Mouse (Mus musculus): ENCODE measurements around the gene Rap1gap. TPM values are rescaled to one million over a fixed set of nuclear protein-coding genes. Genes with fewer than 3 reads are reported as not detected.

Rap1gap gene
- polyA plus RNA-seq, 1 experiment from 2014 or later, result 12.5 TPM

DNA sequence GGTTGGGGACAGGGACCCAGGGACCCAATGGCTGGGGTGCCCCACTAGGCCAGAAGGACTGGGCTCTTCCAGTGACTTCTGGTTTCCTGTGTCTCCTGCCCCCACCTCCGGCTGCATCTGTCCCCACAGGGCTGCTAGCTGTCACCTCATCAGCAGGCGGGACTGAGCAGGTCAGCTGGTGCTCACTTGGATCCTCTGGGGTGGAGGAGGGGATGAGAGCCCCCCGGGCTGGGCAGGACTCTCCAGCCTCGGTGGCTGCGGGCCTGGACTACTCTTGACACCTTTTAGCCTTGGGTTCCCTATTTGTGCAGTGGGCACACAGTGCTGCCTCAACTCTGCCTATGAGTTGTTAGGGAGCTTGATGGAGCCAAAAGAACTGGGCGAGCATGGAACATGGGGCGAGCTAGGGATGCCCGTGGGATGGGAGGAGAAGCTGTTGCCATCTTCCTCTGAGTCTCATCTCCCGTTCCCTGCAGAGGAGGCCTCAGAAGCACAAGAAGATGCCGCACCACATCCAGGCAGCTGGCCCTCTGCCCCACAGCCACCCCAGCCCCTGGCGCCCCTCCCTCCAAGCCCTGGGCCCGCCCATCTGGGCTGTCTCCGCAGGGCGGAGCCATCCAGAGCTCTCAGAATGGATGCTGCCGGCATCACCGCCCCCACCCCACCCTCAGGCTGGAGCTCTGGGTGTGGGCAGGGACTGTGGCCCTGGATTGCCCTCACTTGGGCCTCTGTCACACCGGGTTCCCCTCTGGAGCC lies 64.1 kb downstream of the Rap1gap start:
- ATAC-seq (replicated peaks; ENCODE audit: low FRiP score), result peak; percentile 14; the same call in 1 of the 2 replicates
- peak overlapping the region; percentile 37 for H3K4me3 ChIP-seq (replicated peaks)
- peaks cover 36% of the 10 kb centered on the region for H3K4me1 ChIP-seq
- H3K36me3 ChIP-seq, result no peaks in the 10 kb centered on the region
- peak overlapping the region; percentile 63 for H3K4me2 ChIP-seq
- no peaks in the 10 kb centered on the region for H3K9me3 ChIP-seq (replicated peaks)
- peak overlapping the region; percentile 26; the same call in 1 of the 2 replicates for H3K9ac ChIP-seq
- no peak overlapping the region for H3K27ac ChIP-seq
- H3K27me3 ChIP-seq, result peaks cover 53% of the 10 kb centered on the region
- WGBS, result 7% methylated on average over 17 of the region's 17 CpGs

DNA sequence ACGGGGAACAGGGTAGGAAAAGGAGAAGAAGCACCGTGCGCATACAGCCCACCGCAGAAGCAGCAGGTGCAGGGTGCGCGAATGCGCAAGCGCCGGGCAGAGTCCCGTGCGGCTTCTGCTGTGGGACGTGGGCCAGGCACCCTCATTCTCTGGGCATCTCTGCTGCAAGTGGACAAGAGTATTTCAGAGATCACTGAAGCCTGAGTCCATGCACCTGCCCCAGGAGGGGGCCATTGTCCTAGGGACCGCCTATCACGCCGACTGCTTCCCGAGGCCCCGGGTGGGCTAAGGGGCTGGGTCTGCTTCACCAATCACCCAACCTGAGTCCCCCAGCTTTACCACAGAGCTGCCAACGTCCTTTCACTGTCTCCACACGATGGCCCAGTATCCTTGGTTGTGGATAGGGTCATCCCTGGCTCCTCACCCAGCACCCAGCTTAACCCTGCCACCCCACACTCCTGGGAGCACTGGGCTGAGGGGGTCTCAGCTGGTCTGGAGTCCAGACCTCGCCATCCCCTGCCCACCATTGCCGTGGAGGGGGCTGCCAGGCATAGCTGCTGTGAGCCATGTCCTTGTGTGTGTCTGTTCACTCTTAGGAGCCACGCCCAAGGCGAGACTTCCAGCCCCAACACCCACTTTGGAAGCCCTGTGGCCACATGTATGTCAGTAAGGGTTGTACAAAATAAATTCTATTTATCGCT lies 64.8 kb downstream of the Rap1gap start:
- H3K9me3 ChIP-seq (replicated peaks), result no peaks in the 10 kb centered on the region
- peak overlapping the region; percentile 63 for H3K4me2 ChIP-seq
- H3K9ac ChIP-seq, result peak overlapping the region; percentile 26; the same call in 1 of the 2 replicates
- 0 out of 2 replicates have a peak, but pooled peaks have one; percentile 7 for ATAC-seq (replicated peaks; ENCODE audit: low FRiP score)
- H3K4me1 ChIP-seq, result peaks cover 29% of the 10 kb centered on the region
- H3K4me3 ChIP-seq (replicated peaks), result peak overlapping the region; percentile 37
- 19% methylated on average over 24 of the region's 24 CpGs for WGBS
- H3K27me3 ChIP-seq, result peaks cover 46% of the 10 kb centered on the region
- no peak overlapping the region for H3K27ac ChIP-seq
- no peaks in the 10 kb centered on the region for H3K36me3 ChIP-seq

DNA sequence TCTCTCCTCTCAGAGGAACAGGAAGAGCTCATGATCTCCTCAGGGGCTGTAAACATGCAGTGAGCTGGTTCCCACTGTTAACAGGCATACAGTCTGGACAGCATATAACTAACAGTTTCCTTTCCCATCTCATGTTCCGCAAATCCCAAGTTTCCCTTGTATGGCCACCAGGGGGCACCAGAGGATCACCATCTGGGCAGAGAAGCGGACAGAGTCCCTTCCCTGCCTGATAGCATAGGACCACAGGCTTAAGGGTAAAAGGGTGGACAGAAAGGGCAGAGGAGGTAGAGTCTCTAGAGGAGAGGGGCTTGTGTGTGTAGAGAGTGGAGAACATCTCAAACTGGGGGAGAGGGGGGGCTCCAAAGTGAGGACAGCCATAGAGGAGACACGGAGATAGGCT lies 65.6 kb downstream of the Rap1gap start:
- no peak overlapping the region for H3K27ac ChIP-seq
- H3K4me3 ChIP-seq (replicated peaks), result no peak overlapping the region
- H3K4me1 ChIP-seq, result peaks cover 24% of the 10 kb centered on the region
- H3K27me3 ChIP-seq, result peaks cover 39% of the 10 kb centered on the region
- H3K4me2 ChIP-seq, result no peak overlapping the region
- no peak overlapping the region for H3K9ac ChIP-seq
- no peaks in the 10 kb centered on the region for H3K36me3 ChIP-seq
- WGBS, result 25% methylated on average over 3 of the region's 3 CpGs
- no peaks in the 10 kb centered on the region for H3K9me3 ChIP-seq (replicated peaks)
- ATAC-seq (replicated peaks; ENCODE audit: low FRiP score), result peak; percentile 30

DNA sequence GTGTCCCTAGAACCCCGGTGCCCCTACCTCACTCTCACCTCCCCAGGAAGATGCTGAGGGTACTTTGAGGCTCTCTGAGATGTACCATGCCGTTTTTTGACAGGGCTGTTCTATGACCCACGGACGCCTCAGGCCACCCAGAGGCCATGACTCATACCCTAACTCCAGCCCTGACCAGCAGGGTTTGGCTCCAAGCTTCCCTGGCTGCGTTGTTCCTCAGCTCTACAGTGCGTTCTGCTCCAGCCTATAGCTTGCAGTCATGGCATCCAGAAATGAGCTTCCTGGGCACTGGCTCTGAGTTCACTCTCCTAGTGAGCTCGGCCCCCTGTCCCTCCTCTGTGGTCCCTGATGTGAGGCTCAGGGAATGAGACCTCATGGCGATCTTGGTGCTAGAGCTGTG lies 66.2 kb downstream of the Rap1gap start:
- ATAC-seq (replicated peaks; ENCODE audit: low FRiP score), result no peak

DNA sequence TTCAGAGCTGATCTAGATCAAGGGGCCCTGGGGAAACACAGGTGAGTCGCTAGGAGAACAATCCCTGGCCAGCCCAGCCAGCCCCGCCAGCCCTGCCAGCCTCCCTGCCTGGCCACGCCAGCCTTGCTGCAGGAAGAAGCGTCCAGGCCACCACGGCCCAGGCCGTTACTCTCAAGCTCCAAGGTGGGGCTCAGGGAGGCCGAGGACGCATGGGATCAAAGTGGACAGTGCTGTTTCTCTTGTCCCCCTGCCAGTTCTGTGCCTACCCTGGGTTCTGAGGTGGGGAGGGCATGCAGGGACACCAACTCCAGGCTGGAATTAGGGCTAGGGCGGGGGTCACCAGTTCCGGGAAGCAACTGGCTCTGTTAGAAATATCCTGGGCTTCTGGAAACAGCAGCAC lies 67.4 kb downstream of the Rap1gap start:
- H3K27me3 ChIP-seq, result peaks cover 39% of the 10 kb centered on the region
- ATAC-seq (replicated peaks; ENCODE audit: low FRiP score), result no peak
- H3K27ac ChIP-seq, result no peak overlapping the region
- no peaks in the 10 kb centered on the region for H3K36me3 ChIP-seq
- no peak overlapping the region for H3K4me3 ChIP-seq (replicated peaks)
- WGBS, result 64% methylated on average over 10 of the region's 10 CpGs
- H3K4me1 ChIP-seq, result peaks cover 36% of the 10 kb centered on the region
- no peak overlapping the region for H3K4me2 ChIP-seq
- no peaks in the 10 kb centered on the region for H3K9me3 ChIP-seq (replicated peaks)
- H3K9ac ChIP-seq, result no peak overlapping the region

More for the DNA sequence above, 66.2 kb downstream of the Rap1gap start:
- Histone ChIP-seq H3K9me3 (replicated peaks) (no peaks in the 10 kb centered on the region), H3K36me3 (no peaks in the 10 kb centered on the region), H3K4me1 (peaks cover 24% of the 10 kb centered on the region), H3K27me3 (peaks cover 39% of the 10 kb centered on the region), H3K9ac (no peak overlapping the region), H3K27ac (no peak overlapping the region), H3K4me3 (replicated peaks) (no peak overlapping the region), H3K4me2 (no peak overlapping the region)
- WGBS, result 80% methylated on average over 8 of the region's 8 CpGs

DNA sequence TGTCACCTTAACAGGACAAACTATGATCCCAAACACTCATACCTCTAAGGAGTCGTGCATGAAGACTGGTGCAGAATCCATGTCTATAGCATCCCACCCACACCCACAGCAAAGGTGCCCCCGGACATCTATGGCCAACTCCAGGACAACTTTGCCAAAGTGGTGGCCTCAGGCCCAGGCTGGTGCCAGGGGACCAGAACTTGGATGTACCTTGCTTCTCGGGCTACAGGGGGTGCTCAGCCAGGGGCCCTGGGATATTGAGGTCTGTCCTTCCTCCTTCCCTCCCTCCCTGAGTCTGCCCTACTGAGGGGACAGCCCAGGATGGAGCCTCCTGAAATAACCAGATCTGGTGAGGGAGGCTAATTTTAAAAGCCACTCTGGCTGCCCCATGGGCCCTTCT lies 67.8 kb downstream of the Rap1gap start:
- WGBS, result 70% methylated on average over 3 of the region's 3 CpGs
- no peaks in the 10 kb centered on the region for H3K9me3 ChIP-seq (replicated peaks)
- no peak overlapping the region for H3K4me3 ChIP-seq (replicated peaks)
- H3K4me1 ChIP-seq, result peaks cover 36% of the 10 kb centered on the region
- H3K36me3 ChIP-seq, result no peaks in the 10 kb centered on the region
- H3K27ac ChIP-seq, result no peak overlapping the region
- no peak overlapping the region for H3K9ac ChIP-seq
- no peak for ATAC-seq (replicated peaks; ENCODE audit: low FRiP score)
- peaks cover 39% of the 10 kb centered on the region for H3K27me3 ChIP-seq
- H3K4me2 ChIP-seq, result no peak overlapping the region

DNA sequence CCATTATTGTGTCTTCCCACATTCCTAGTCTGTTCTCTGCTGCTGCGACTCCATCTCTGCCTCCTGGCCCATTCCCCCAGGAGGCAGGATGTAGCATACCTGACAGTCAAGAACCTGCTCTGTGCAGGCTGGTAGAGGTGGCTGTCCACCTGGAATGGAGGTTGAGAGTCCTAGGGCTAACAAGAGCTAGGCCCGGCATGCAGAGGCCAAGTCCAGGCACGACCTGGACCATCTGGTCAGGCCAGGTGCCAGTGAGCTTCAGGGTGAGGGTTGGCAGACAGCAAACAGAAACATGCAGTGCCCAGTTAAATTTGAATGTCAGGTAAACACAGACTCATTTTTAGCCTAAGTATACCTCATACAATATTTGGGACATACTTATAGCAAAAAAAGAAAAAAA lies 68.4 kb downstream of the Rap1gap start:
- Histone ChIP-seq H3K27me3 (peaks cover 34% of the 10 kb centered on the region), H3K36me3 (no peaks in the 10 kb centered on the region), H3K9me3 (replicated peaks) (no peaks in the 10 kb centered on the region), H3K4me3 (replicated peaks) (no peak overlapping the region), H3K27ac (no peak overlapping the region), H3K9ac (no peak overlapping the region), H3K4me1 (peaks cover 32% of the 10 kb centered on the region), H3K4me2 (no peak overlapping the region)
- WGBS, result 93% methylated on average over 3 of the region's 3 CpGs
- no peak for ATAC-seq (replicated peaks; ENCODE audit: low FRiP score)

DNA sequence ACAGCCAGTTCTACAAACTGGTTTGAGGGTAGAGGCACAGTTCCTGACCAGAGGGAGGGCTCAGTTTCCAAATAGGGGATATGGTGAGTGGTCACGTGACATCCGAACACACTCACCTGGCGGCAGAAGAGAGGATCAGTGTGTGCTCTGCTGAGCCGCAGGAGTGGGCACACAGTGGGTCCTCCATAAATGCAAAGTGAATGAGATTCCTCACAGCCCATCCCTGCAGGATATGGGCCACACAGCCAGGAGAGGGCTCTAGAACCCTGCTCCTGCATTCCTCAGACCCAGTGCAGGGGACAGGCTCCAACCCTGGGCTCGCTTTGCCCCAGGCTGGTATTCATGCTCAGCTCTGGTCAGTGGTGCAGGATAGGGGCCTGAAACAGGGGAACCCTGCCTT lies 68.9 kb downstream of the Rap1gap start:
- Histone ChIP-seq H3K9me3 (replicated peaks) (no peaks in the 10 kb centered on the region), H3K4me3 (replicated peaks) (no peak overlapping the region), H3K4me1 (peaks cover 27% of the 10 kb centered on the region), H3K4me2 (no peak overlapping the region), H3K27me3 (peaks cover 29% of the 10 kb centered on the region), H3K9ac (no peak overlapping the region), H3K36me3 (no peaks in the 10 kb centered on the region), H3K27ac (no peak overlapping the region)
- 71% methylated on average over 5 of the region's 5 CpGs for WGBS
- ATAC-seq (replicated peaks; ENCODE audit: low FRiP score), result no peak

DNA sequence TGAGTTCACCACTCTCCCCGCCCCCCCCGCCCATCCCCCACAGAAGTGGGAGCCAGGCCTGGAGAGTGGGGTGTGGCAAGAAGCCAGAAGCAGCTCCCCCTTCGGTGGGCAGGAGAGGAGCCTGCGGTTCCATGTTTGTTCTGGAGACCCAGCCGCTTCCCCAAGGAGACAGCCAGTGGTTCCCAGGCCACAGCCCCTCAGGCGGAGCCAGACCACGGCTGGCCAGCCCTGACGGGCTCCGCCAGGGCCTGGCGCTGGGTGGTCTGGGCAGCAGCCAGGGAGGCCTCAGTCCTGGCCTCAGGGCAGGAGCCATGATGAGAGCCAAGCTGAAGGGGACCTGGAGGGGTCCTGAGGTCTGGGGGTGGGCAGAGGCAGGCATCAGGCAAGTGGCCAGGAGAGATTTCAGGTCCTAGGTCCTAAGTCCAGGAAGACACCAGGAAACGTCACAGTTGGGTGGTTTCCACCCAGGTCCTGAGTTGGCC lies 71.7 kb downstream of the Rap1gap start:
- no peak overlapping the region; the same call in 1 of the 2 replicates for H3K27ac ChIP-seq
- peaks cover 16% of the 10 kb centered on the region for H3K4me1 ChIP-seq
- ATAC-seq (replicated peaks; ENCODE audit: low FRiP score), result peak; percentile 26; the same call in 1 of the 2 replicates
- H3K36me3 ChIP-seq, result no peaks in the 10 kb centered on the region
- 0 out of 2 replicates have a peak overlapping the region, but pooled peaks have one; percentile 7 for H3K4me2 ChIP-seq
- H3K9me3 ChIP-seq (replicated peaks), result no peaks in the 10 kb centered on the region
- H3K4me3 ChIP-seq (replicated peaks), result no peak overlapping the region
- peaks cover 7% of the 10 kb centered on the region; the same call in 1 of the 2 replicates for H3K27me3 ChIP-seq
- WGBS, result 42% methylated on average over 11 of the region's 11 CpGs
- no peak overlapping the region for H3K9ac ChIP-seq

DNA sequence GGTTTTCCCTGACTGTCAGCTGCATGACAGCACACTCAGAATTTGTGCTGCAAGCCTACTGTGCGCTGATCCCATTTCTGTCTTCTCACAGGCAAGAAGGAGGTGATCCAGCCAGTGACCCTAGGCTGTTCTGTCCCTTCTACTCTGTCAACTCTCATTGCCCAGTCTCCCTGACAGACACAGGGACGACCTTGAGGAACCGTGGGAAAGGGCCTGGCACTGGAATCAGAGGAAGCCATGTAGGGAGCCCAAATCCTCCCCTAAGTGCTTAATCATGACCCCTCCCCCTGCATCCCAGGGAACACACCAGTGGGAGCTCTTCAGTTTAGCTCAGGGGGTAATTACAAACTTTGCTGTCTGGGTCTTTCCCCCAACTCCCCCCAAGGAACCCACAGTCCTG lies 73.2 kb downstream of the Rap1gap start:
- Histone ChIP-seq H3K27me3 (0 out of 2 replicates have a peak, but pooled peaks cover 2% of the 10 kb centered on the region), H3K9me3 (replicated peaks) (no peaks in the 10 kb centered on the region), H3K4me3 (replicated peaks) (no peak overlapping the region), H3K9ac (no peak overlapping the region), H3K4me1 (peaks cover 16% of the 10 kb centered on the region), H3K4me2 (no peak overlapping the region), H3K36me3 (no peaks in the 10 kb centered on the region), H3K27ac (no peak overlapping the region)
- no peak for ATAC-seq (replicated peaks; ENCODE audit: low FRiP score)
- 56% methylated on average over 3 of the region's 3 CpGs for WGBS

DNA sequence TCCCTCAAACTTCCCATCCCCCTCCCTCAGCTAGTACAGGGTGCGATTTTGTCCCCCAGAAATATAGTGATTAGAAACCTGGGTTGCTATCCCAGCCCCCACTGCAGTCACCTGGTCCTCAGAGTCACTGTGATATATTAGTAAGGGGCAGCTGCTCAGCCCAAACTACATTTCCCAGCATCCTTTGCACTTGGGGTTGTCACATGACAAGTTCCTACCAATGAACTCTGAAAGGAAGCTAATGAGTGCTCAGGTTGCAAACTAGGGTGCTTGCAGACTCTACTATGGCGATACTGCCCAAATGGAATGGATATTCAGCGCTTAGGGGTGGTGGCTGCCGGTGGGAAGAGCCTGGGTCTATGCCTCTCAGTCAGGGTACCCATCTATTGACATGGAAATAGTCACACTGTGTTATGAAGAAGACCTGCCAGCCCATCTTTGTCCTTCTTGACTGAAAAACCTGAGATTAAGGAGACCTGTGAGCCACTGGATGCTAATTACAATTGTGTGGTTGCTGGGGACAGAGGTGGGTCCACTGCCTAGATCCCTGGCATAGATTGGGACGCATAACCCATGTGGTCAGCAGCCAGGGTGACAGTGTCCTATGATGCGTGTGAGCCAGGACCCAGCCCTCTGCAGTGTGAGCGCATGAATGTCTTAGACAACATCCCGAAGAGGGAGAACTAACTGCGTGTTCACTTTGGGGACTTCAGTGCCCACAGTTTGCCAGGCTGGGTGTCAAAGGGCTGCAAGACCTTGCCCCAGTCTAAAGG lies 74.8 kb downstream of the Rap1gap start:
- H3K4me2 ChIP-seq, result peak overlapping the region; percentile 40; the same call in 1 of the 2 replicates
- WGBS, result 48% methylated on average over 9 of the region's 9 CpGs
- H3K9me3 ChIP-seq (replicated peaks), result no peaks in the 10 kb centered on the region
- peak; percentile 53; the same call in 1 of the 2 replicates for ATAC-seq (replicated peaks; ENCODE audit: low FRiP score)
- H3K36me3 ChIP-seq, result no peaks in the 10 kb centered on the region
- H3K9ac ChIP-seq, result no peak overlapping the region
- no peaks in the 10 kb centered on the region for H3K27me3 ChIP-seq
- H3K4me1 ChIP-seq, result peaks cover 16% of the 10 kb centered on the region
- H3K27ac ChIP-seq, result no peak overlapping the region
- no peak overlapping the region for H3K4me3 ChIP-seq (replicated peaks)

Measured in kidney, embryonic 15.5 days (tissue).